Mouse (Mus musculus) CH12.LX (cell line): ENCODE data around the gene Tnfrsf22. TPM values are rescaled to one million over a fixed set of nuclear protein-coding genes. Genes with fewer than 3 reads are reported as not detected.
"Not testable (repeated sequence)": the region's sequence is repeated elsewhere in the genome, so short reads cannot be mapped to it uniquely, and the experiment has no call there.

Source experiments
- DNase-seq: peaks from one replicate; pipeline ENCODE4 v3.0.0-alpha.2; 2013; ENCODE audit errors: extremely low read depth
- H3K27ac ChIP-seq: 2 replicates; pipeline ENCODE4 v1.5.1; 2012; ENCODE audit warnings: low read depth, mild to moderate bottlenecking, control low read depth, moderate library complexity; ENCODE audit not compliant: insufficient read depth
- H3K27me3 ChIP-seq: replicated peaks from 2 replicates; pipeline ENCODE3; 2012; ENCODE audit warnings: inconsistent platforms
- H3K36me3 ChIP-seq, 2 experiments: replicated peaks in 1 of 2; 2 replicates each; pipeline versions ENCODE3 to v1.6.1; 2012; ENCODE audit warnings: inconsistent platforms in 1 of 2, low read length in 1 of 2, mild to moderate bottlenecking in 1 of 2, mixed read lengths in 1 of 2, moderate library complexity in 1 of 2; ENCODE audit not compliant: control insufficient read depth in 1 of 2, insufficient read depth in 1 of 2
- H3K4me1 ChIP-seq, 2 experiments: 2 replicates each; pipeline ENCODE4 v1.6.1; 2012; ENCODE audit warnings: inconsistent platforms in 1 of 2, moderate library complexity in 1 of 2; ENCODE audit not compliant: insufficient read depth in 2 of 2, control insufficient read depth in 1 of 2
- H3K4me2 ChIP-seq: 2 replicates; pipeline ENCODE4 v1.6.1; 2012; ENCODE audit warnings: low read depth, mild to moderate bottlenecking, control low read depth; ENCODE audit not compliant: poor library complexity, insufficient read depth, severe bottlenecking
- H3K4me3 ChIP-seq, 3 experiments: fragments of 150-350 bp in 1 of 3; sonication (generic) in 1 of 3; replicated peaks in 1 of 3; 2 replicates each; pipeline versions ENCODE3 to v1.5.1; 2011 to 2012; ENCODE audit warnings: low read depth in 2 of 3, low read length in 2 of 3, mild to moderate bottlenecking in 2 of 3, moderate library complexity in 2 of 3, control low read depth in 1 of 3, improper control_type of control experiment in 1 of 3, inconsistent platforms in 1 of 3, mixed read lengths in 1 of 3; ENCODE audit not compliant: poor library complexity in 1 of 3
- H3K79me2 ChIP-seq: replicated peaks from 2 replicates; pipeline ENCODE4 v1.6.1; 2012; ENCODE audit warnings: mild to moderate bottlenecking, moderate library complexity; ENCODE audit not compliant: control insufficient read depth, poor library complexity, insufficient read depth, severe bottlenecking; ENCODE audit errors: extremely low read depth
- H3K9ac ChIP-seq: 2 replicates; pipeline ENCODE4 v1.6.1; 2012; ENCODE audit warnings: low read depth, mild to moderate bottlenecking, control low read depth, moderate library complexity; ENCODE audit not compliant: insufficient read depth
- H3K9me3 ChIP-seq: replicated peaks from 2 replicates; pipeline ENCODE3; 2012; ENCODE audit warnings: low read length, inconsistent platforms, mixed read lengths
- CHD2 ChIP-seq: IDR thresholded peaks from 2 replicates; pipeline ENCODE4 v1.6.1; 2011; ENCODE audit warnings: low read length, improper control_type of control experiment
- EP300 ChIP-seq: IDR thresholded peaks from 2 replicates; pipeline ENCODE4 v1.6.1; 2011; ENCODE audit warnings: low read length, improper control_type of control experiment
- ETS1 ChIP-seq: conservative IDR thresholded peaks from 2 replicates; pipeline ENCODE4 v1.6.1; 2012; ENCODE audit warnings: low read depth, mild to moderate bottlenecking, inconsistent platforms, low read length, improper control_type of control experiment, moderate library complexity
- JUN ChIP-seq: IDR thresholded peaks from 2 replicates; pipeline ENCODE4 v1.6.1; 2011; ENCODE audit warnings: low read depth, mild to moderate bottlenecking, low read length, improper control_type of control experiment, moderate library complexity; ENCODE audit not compliant: insufficient read depth
- MYC ChIP-seq: IDR thresholded peaks from 2 replicates; pipeline ENCODE4 v1.6.1; 2011; ENCODE audit warnings: low read depth, mild to moderate bottlenecking, improper control_type of control experiment, low read length
- PAX5 ChIP-seq: IDR thresholded peaks from 2 replicates; pipeline ENCODE4 v1.6.1; 2012; ENCODE audit warnings: low read length, inconsistent platforms, mixed read lengths
- RCOR1 ChIP-seq: conservative IDR thresholded peaks from 2 replicates; pipeline ENCODE4 v1.6.1; 2012; ENCODE audit warnings: low read depth, mild to moderate bottlenecking, inconsistent platforms, low read length, improper control_type of control experiment
- SMC3 ChIP-seq: IDR thresholded peaks from 2 replicates; pipeline ENCODE4 v1.6.1; 2011; ENCODE audit warnings: low read depth, low read length, improper control_type of control experiment
- UBTF ChIP-seq: IDR thresholded peaks from 2 replicates; pipeline ENCODE4 v1.6.1; 2012; ENCODE audit warnings: low read depth, mild to moderate bottlenecking, inconsistent platforms, low read length, improper control_type of control experiment, moderate library complexity
- ZC3H11A ChIP-seq: IDR thresholded peaks from 2 replicates; pipeline ENCODE4 v1.6.1; 2012; ENCODE audit warnings: low read depth, mild to moderate bottlenecking, inconsistent platforms, low read length, improper control_type of control experiment
- ZMIZ1 ChIP-seq: IDR thresholded peaks from 2 replicates; pipeline ENCODE4 v1.6.1; 2012; ENCODE audit warnings: low read depth, mild to moderate bottlenecking, inconsistent platforms, low read length, improper control_type of control experiment
- dilution Hi-C: fragments of 300-500 bp; cut with MboI; formaldehyde crosslinking; loops from 2 replicates; pipeline ENCODE4 v1.14.3; 2020; ENCODE audit warnings: low sequenced_read_pairs; ENCODE audit not compliant: extremely low pct_unique_long_range_greater_than_20kb, extremely low pct_ligation_motif_present
- in situ Hi-C: fragments of 300-500 bp; cut with MboI; formaldehyde crosslinking; loops from 3 replicates; pipeline ENCODE4 v1.14.3; 2019; ENCODE audit warnings: low sequenced_read_pairs, low pct_ligation_motif_present, low pct_unique_long_range_greater_than_20kb, mixed read lengths
- polyA plus RNA-seq: library from polyadenylated mRNA; unstranded; fragments of >175 nt; gene quantifications from 2 replicates; pipeline ENCODE4 v1.2.1, GENCODE M21; 2012; ENCODE audit warnings: low read depth; ENCODE audit not compliant: insufficient read length
- total RNA-seq, 2 experiments: library from RNA; depleted of rRNA; stranded (reverse); fragments of 300-350 nt in 1 of 2; fragments of >200 nt in 1 of 2; gene quantifications; 2 replicates each; pipeline ENCODE4 v1.2.3; 2012 to 2014

Gene Tnfrsf22
- total and polyA plus RNA-seq, 3 experiments = 3.8 to 8.7 (median 5.2) TPM

- Histone ChIP-seq H3K27ac (no peak overlapping the region), H3K4me1 (no peaks in the 10 kb centered on the region), H3K9ac (no peak overlapping the region), H3K4me3 (no peak overlapping the region), H3K27me3 (peaks cover 2% of the 10 kb centered on the region), H3K79me2 (no peaks in the 10 kb centered on the region), H3K36me3 (no peaks in the 10 kb centered on the region), H3K9me3 (no peaks in the 10 kb centered on the region), H3K4me2 (no peak overlapping the region)
- no peak for DNase-seq
- dilution Hi-C loops (no loop called here), in situ Hi-C loops (no loop called here)
- TF ChIP-seq PAX5 (no peak), MYC (no peak), ZC3H11A (no peak), RCOR1 (no peak), CHD2 (no peak), EP300 (no peak), UBTF (no peak), SMC3 (no peak), JUN (no peak), ZMIZ1 (no peak), ETS1 (no peak)
Observed at GRCm38 (mm10) chr7:143660797-143661196, 11.3 kb upstream of the Tnfrsf22 start.

GRCm38 (mm10) chr7:143649769-143650346, 397 bp upstream of the Tnfrsf22 start:
- H3K9me3 ChIP-seq, H3K4me3 ChIP-seq, DNase-seq, H3K36me3 ChIP-seq, H3K27me3 ChIP-seq, H3K79me2 ChIP-seq, H3K4me2 ChIP-seq, H3K27ac ChIP-seq, H3K9ac ChIP-seq, dilution Hi-C loops, in situ Hi-C loops, H3K4me1 ChIP-seq: not testable (repeated sequence)

GRCm38 (mm10) chr7:143643949-143644348, 5.5 kb downstream of the Tnfrsf22 start:
- H3K4me1 ChIP-seq, in situ Hi-C loops, H3K9me3 ChIP-seq, H3K79me2 ChIP-seq, DNase-seq, H3K4me2 ChIP-seq, H3K9ac ChIP-seq, H3K27me3 ChIP-seq, dilution Hi-C loops, H3K4me3 ChIP-seq, H3K27ac ChIP-seq: not testable (repeated sequence)
- peaks cover 0 to 12% of the 10 kb centered on the region in 2 experiments for H3K36me3 ChIP-seq
